Mouse (Mus musculus): Measurements from ENCODE around the gene Tbc1d9. TPM values are rescaled to one million over a fixed set of nuclear protein-coding genes. Genes with fewer than 3 reads are reported as not detected.

Tbc1d9 gene
- total RNA-seq (2021): under 1 TPM; 0.62 to 0.66 TPM
- long read RNA-seq, experiment 1: 0 reads
- long read RNA-seq, experiment 2: 0 reads

- intact Hi-C loops (cut with DNase I): no loop called here
- DNase-seq: peak; percentile 32 to 56
Observed at GRCm38 (mm10) chr8:83165235-83165930, at the start of gene Tbc1d9. Gene Tbc1d9, plus strand, starts transcription at chr8:83165352.

DNA sequence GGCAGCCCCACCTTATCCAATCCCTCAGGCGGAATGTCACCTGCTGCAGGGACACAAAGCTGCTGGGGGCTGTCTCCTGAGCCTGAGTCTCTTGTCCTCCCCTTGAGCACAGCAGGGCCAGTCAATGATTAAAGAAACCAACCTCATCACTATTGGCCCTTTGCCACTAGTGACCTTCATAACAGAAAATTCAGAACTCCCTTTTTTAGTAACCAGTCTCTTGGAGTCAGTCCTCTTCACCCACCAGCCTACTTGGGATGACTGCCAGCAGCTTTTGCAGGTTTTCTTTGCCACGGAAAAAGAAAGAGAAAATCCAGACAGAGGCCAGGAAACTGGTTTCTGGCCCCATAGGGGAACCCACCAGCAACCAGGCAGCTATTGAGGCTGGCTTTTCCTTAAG lies 30.1 kb upstream of the Tbc1d9 start:
- intact Hi-C loops (cut with DNase I): no loop called here
- no peak for DNase-seq

GRCm38 (mm10) chr8:83140068-83140467 lies 25.1 kb upstream of the Tbc1d9 start:
- intact Hi-C loops (cut with DNase I): no loop called here

GRCm38 (mm10) chr8:83140701-83141111 lies 24.4 kb upstream of the Tbc1d9 start:
- no peak for DNase-seq
- intact Hi-C loops (cut with DNase I): no loop called here

More at GRCm38 (mm10) chr8:83140068-83140467, 25.1 kb upstream of the Tbc1d9 start:
- DNase-seq: no peak

DNA sequence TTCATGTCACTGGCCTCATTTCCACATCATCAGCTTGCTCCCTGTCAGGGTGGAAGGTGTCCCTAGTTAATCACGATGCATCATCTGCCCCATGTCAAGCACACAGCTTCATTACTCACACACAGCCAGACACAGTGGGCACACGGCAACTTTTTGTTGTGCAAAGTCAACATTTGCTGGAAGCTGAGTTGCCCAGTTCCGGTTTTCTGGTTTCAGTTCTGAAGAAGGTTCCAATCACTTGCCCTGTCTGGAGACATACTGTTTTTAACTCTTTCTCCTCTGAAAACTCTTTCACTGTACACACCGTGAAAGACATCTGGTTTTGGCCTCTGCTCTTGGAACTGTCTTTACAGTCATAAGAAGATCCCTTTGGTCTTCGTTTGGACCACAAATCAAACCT lies 23.8 kb upstream of the Tbc1d9 start:
- DNase-seq: no peak
- intact Hi-C loops (cut with DNase I): no loop called here

DNA sequence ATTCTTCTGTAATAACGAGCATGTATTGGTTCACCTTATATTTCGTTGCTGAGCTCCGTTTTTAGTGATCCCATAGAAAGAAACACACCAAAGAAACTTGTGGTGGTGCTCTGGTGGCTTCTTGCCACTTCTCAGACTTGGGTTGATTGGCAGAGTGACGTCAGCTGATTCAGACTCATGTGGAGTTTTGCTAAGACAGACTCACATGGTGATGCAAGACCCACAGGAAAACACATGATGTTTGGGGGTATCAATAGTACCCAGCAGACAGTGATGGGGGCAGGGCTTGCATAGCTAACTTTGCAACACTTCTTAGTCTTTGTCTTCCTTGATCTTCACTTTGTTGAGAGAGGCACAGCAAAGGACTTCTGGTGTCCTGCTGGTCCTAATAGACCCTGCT lies 20.6 kb upstream of the Tbc1d9 start:
- no peak for DNase-seq
- intact Hi-C loops (cut with DNase I): no loop called here

DNA sequence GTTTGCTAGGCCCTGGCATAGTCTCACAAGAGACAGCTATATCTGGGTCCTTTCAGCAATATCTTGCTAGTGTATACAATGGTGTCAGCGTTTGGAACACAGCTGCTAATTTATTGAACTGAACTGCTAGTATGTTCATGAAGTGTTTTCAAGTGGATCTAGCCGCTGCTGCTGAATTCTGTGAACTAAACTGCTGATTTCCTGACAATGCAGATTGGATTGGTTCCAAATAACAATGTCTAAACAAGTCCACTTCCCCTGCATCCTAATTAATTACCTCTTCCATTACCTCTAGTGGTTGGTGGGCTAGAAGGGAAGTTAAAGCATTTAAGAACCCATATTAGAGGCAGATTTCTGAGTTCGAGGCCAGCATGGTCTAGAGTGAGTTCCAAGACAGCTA lies 19.7 kb upstream of the Tbc1d9 start:
- intact Hi-C loops (cut with DNase I): no loop called here

GRCm38 (mm10) chr8:83149124-83149523 lies 16.0 kb upstream of the Tbc1d9 start:
- intact Hi-C loops (cut with DNase I): no loop called here
- no peak for DNase-seq

More for the DNA sequence above, 19.7 kb upstream of the Tbc1d9 start:
- DNase-seq: no peak

DNA sequence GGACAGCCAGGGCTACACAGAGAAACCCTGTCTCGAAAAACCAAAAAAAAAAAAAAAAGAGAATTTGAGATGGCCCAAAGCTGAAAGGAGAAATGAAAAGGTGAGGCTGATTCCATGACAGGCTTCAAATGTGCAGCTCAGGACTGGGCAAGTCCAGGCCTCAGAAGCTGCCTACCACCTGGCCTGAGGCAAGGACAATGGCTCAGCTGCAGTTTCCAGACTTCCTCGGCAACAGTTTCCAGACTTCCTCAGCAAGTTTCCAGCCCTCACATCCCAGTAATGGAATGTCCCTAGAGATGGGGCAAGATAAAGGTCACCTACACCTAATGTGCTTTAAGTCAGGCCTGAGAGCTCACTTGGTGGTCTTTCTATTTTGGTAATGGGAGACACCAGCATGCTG lies 13.1 kb upstream of the Tbc1d9 start:
- intact Hi-C loops (cut with DNase I): no loop called here
- no peak for DNase-seq

DNA sequence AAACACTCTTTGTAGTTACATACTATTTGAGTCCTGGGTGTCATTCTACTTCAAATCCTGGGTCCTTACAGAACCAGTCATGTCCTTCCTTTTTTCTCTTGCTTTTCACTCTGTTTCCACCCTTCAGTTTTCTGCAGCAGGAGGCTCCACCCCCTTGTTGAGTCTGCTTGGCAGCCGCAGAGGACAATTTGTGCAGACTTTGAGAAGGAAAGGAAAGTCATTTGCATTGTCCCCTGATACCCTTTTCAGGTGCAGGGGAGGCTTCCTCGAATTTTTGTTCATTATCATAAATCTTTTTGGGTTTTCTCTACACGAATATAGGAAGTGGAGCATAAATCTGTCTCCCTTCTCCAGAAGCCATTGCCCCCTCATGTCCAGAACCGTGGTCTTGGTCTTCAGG lies 12.7 kb upstream of the Tbc1d9 start:
- no peak for DNase-seq
- intact Hi-C loops (cut with DNase I): no loop called here

DNA sequence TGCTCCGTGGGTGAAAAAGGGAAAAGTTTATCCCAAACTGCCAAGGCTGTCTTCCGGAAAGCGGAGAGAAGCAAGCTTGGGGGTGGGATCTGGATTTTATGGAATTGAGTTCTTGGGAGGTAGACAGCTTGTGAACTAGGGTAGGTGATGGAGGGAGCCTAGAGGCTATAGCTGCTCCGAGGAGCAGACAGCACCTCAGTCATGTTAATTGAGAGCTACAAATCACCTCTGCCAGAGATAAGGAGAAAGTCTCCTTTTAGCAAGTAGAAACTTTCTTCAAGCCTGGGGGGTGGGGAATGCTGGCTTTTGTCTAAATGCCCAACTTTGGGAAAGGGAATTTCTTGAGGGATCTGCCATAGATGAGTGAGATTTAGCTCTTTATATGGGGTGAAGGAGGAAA lies 10.0 kb upstream of the Tbc1d9 start:
- DNase-seq: no peak
- intact Hi-C loops (cut with DNase I): no loop called here

- intact Hi-C loops (cut with DNase I): no loop called here
- no peak for DNase-seq
Observed at GRCm38 (mm10) chr8:83158971-83159370, 6.2 kb upstream of the Tbc1d9 start.

GRCm38 (mm10) chr8:83159615-83160014 lies 5.5 kb upstream of the Tbc1d9 start:
- DNase-seq: no peak
- intact Hi-C loops (cut with DNase I): no loop called here

DNA sequence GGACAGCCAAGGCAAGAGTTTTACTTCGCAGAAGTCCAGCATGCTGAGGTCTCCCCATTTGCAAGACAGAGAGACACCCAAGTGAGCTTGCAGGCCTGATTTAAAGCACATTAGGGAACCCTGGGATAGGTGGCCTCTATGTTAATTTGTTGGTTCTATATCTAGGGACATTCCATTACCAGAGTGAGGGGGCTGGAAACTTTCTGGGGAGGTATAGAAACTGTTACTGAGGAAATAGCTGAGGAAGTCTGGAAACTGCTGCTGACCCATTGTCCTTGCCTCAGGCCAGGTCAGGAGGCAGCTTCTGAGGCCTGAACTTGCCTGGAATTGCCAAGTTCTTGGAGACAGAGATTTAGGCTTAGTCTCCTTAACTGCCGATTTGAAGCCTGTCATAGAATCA lies 4.5 kb upstream of the Tbc1d9 start:
- no peak for DNase-seq
- intact Hi-C loops (cut with DNase I): no loop called here

GRCm38 (mm10) chr8:83165931-83166867 lies 1.0 kb downstream of the Tbc1d9 start, which contains the start of gene Gm10645:
Gene Gm10645, minus strand, starts transcription at chr8:83166170.
- intact Hi-C loops (cut with DNase I): no loop called here
- DNase-seq: peak; percentile 13 to 27

DNA sequence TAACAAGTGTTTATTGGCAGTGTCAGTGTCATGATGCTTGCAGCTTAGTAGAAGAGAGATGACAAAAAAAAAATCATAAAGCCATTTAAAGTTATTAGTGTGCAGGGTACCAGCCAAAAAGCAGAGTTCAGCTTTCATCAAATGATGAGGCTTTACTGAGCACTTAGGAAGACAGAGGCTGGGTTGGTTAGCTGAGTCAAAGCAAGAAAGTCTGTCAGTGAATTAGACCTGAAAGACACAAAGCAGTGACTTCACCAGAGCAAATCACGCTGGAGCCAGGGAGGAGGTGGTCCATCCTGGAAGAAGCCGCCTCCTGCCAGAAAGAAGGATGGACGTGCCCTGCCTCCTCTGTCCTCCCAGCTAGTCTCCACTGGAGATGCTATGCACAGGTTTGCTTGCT lies 2.8 kb downstream of the Tbc1d9 start:
- no peak for DNase-seq
- intact Hi-C loops (cut with DNase I): no loop called here

GRCm38 (mm10) chr8:83169127-83169526 lies 4.0 kb downstream of the Tbc1d9 start:
- intact Hi-C loops (cut with DNase I): no loop called here
- no peak for DNase-seq

GRCm38 (mm10) chr8:83169709-83170108 lies 4.6 kb downstream of the Tbc1d9 start:
- DNase-seq: no peak
- intact Hi-C loops (cut with DNase I): loop anchor here (10.0 kb wide), 1 partner anchor 315 kb away; no protein-coding TSS in a partner anchor

- DNase-seq: no peak
- intact Hi-C loops (cut with DNase I): loop anchor here (10.0 kb wide), 1 partner anchor 316 kb away; no protein-coding TSS in a partner anchor
Observed at GRCm38 (mm10) chr8:83170894-83171293, 5.7 kb downstream of the Tbc1d9 start.

DNA sequence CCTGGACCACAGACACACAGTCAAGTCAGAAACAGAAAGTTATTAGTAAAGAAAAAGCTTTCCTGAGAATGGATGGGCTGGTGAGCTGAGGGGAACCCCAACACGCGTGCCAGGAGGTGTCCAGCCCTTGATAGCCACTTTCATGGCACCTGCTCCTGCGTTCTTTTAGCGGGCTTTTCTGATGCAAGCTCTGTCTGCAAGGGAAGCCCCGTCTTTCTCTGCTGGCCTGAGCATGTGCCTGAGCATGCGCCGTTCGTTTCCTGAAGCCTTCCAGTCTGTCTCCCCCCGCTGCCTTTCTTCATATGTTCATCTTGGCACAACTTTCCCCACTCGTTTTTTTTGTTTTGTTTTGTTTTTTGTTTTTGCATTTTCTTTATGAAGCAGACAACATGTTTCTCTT lies 10.5 kb downstream of the Tbc1d9 start:
- DNase-seq: no peak

DNA sequence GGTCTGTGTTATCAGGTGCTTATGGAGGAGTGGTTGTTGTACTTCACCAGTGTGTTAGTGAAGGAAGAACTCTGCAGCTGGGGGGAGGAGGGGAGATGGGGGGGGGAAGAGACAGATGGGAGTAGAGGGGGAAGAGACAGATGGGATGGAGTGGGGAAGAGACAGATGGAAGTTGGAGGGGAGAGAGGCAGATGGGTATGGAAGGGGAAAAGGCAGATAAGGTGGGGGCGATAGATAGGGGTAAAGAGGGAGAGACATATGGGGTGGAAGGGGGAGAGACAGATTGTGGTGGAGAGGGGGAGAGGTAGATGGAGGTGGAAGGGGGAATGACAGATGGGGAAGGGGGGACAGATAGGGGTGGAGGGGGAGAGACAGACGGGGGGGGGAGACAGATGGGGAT lies 11.6 kb downstream of the Tbc1d9 start:
- intact Hi-C loops (cut with DNase I): loop anchor here (5.0 to 10.0 kb wide), 2 partner anchors 74 to 322 kb away; no protein-coding TSS in a partner anchor
- DNase-seq: no peak

More for the DNA sequence above, 10.5 kb downstream of the Tbc1d9 start:
- intact Hi-C loops (cut with DNase I): loop anchor here (5.0 to 10.0 kb wide), 2 partner anchors 73 to 321 kb away; no protein-coding TSS in a partner anchor

Data from gastrocnemius, postnatal 36 days (tissue).